Mouse (Mus musculus) retina, embryonic 14.5 days (tissue): ENCODE measurements around the gene Lmod2.

ENCODE experiments used
- DNase-seq: peaks from one replicate; pipeline ENCODE4 v3.0.0-alpha.2; 2015; ENCODE audit warnings: low spot score

Lmod2 gene

GRCm38 (mm10) chr6:24642960-24643359 is 45.4 kb downstream of the Lmod2 start:
- DNase-seq = no peak

- DNase-seq = no peak
Measured at GRCm38 (mm10) chr6:24645346-24646053, 47.9 kb downstream of the Lmod2 start.

GRCm38 (mm10) chr6:24647103-24647691 is 49.6 kb downstream of the Lmod2 start:
- no peak for DNase-seq

GRCm38 (mm10) chr6:24648403-24648802 is 50.8 kb downstream of the Lmod2 start:
- no peak for DNase-seq

GRCm38 (mm10) chr6:24650719-24651118 is 53.2 kb downstream of the Lmod2 start:
- no peak for DNase-seq

- DNase-seq = no peak
Measured at GRCm38 (mm10) chr6:24651538-24651937, 54.0 kb downstream of the Lmod2 start.
